Mouse (Mus musculus) forebrain, embryonic 14.5 days (tissue): ENCODE measurements at regions not wholly inside any gene's neighbourhood (a gene's known extent, or its start where the extent isn't known, plus 50 kb on each side); places are given as distances from the start of the nearest gene placed in this dataset.

Source experiments
- ATAC-seq: fragments of 200-750 bp; cut with Nextera tagmentation; 2 replicates; pipeline ENCODE4 v1.8.0; 2017; ENCODE audit warnings: mild to moderate bottlenecking, moderate library complexity
- DNase-seq: peaks from one replicate; pipeline ENCODE4 v3.0.0-alpha.2; 2015; ENCODE audit warnings: low spot score
- H3K27ac ChIP-seq: fragments of 300-500 bp; sonication (generic); 2 replicates; pipeline ENCODE4 v1.5.1; 2014; ENCODE audit warnings: low read depth, mild to moderate bottlenecking, control low read depth, low read length, moderate library complexity
- H3K27me3 ChIP-seq: fragments of 300-500 bp; sonication (generic); replicated peaks from 2 replicates; pipeline ENCODE4 v1.6.1; 2014; ENCODE audit warnings: low read length, control low read depth, mixed read lengths; ENCODE audit not compliant: control insufficient read depth, insufficient read depth
- H3K36me3 ChIP-seq: fragments of 300-500 bp; sonication (generic); 2 replicates; pipeline ENCODE4 v1.6.1; 2014; ENCODE audit warnings: low read length, control low read depth; ENCODE audit not compliant: control insufficient read depth, insufficient read depth
- H3K4me1 ChIP-seq: fragments of 300-500 bp; sonication (generic); 2 replicates; pipeline ENCODE4 v1.6.1; 2014; ENCODE audit warnings: antibody characterized with exemption, low read length, control low read depth; ENCODE audit not compliant: control insufficient read depth, insufficient read depth
- H3K4me2 ChIP-seq: fragments of 300-500 bp; sonication (generic); 2 replicates; pipeline ENCODE4 v1.6.1; 2014; ENCODE audit warnings: mild to moderate bottlenecking, control low read depth, low read length
- H3K4me3 ChIP-seq: fragments of 300-500 bp; sonication (generic); 2 replicates; pipeline ENCODE4 v1.5.1; 2014; ENCODE audit warnings: low read depth, low read length, control low read depth
- H3K9ac ChIP-seq: fragments of 300-500 bp; sonication (generic); 2 replicates; pipeline ENCODE4 v1.6.1; 2014; ENCODE audit warnings: mild to moderate bottlenecking, low read length, control low read depth, moderate library complexity
- H3K9me3 ChIP-seq: fragments of 300-500 bp; sonication (generic); replicated peaks from 2 replicates; pipeline ENCODE4 v1.6.1; 2016; ENCODE audit warnings: low read length, control low read depth, mixed read lengths; ENCODE audit not compliant: control insufficient read depth
- WGBS: fragments of 180-500 bp; shearing (Covaris S2); extraction: QIAGEN DNeasy Blood & Tissue Kit; methylation state at CpG from one replicate; pipeline ENCODE4 v1.1.7; 2014; 5-methylcytosine and 5-hydroxymethylcytosine counted together

DNA sequence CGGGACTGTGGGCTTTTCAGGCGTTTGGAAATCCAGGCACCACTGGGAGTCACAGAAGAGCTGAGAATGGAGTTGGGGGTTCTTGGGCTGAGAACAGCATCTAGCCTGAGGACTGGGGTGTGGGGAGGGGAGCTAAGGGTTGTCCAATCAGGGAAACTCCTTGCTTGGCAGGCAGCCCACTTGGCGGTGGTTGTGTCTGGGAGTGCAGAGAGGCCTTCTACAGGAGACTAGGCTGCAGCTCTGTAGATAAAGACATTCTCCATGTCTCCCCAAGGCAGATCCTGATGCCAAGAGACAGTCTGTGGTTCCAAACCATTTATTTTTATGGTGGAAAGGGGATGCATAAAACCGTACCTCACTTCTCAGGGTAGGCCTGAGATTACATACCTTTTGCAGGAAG lies 774.6 kb downstream of the Brinp1 start:
- H3K4me3 ChIP-seq = no peak overlapping the region
- H3K36me3 ChIP-seq = no peaks in the 10 kb centered on the region
- no peaks in the 10 kb centered on the region for H3K27me3 ChIP-seq
- no peak overlapping the region for H3K4me2 ChIP-seq
- no peaks in the 10 kb centered on the region for H3K9me3 ChIP-seq
- H3K4me1 ChIP-seq = no peaks in the 10 kb centered on the region
- 77% methylated on average over 4 of the region's 4 CpGs for WGBS
- ATAC-seq (no peak), DNase-seq (peak; percentile 17)
- H3K9ac ChIP-seq = no peak overlapping the region
- no peak overlapping the region for H3K27ac ChIP-seq

DNA sequence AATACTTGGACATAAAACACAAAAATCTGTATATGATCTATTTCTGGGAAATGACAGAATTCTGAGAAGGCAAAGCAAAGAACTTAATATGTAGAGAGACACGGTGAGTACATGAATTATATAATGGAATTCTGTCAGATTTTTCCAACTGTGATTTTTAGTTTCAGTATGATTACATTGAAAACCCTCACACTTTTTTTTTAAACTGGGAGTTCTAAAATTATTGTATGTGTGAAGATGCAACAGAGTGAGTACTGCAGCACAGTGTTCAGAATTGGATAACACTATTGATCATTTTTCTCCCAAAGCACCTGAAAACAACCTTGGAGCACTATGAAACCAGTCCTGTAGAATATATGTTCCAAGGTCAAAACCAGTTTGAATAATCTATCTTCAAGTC lies 797.7 kb downstream of the Brinp1 start:
- no peak overlapping the region for H3K27ac ChIP-seq
- ATAC-seq (no peak), DNase-seq (no peak)
- no peaks in the 10 kb centered on the region for H3K4me1 ChIP-seq
- no peak overlapping the region for H3K9ac ChIP-seq
- 82% methylated on average over 1 of the region's 1 CpGs for WGBS
- H3K4me3 ChIP-seq = no peak overlapping the region
- no peaks in the 10 kb centered on the region for H3K36me3 ChIP-seq
- no peaks in the 10 kb centered on the region for H3K9me3 ChIP-seq
- H3K4me2 ChIP-seq = no peak overlapping the region
- H3K27me3 ChIP-seq = no peaks in the 10 kb centered on the region

DNA sequence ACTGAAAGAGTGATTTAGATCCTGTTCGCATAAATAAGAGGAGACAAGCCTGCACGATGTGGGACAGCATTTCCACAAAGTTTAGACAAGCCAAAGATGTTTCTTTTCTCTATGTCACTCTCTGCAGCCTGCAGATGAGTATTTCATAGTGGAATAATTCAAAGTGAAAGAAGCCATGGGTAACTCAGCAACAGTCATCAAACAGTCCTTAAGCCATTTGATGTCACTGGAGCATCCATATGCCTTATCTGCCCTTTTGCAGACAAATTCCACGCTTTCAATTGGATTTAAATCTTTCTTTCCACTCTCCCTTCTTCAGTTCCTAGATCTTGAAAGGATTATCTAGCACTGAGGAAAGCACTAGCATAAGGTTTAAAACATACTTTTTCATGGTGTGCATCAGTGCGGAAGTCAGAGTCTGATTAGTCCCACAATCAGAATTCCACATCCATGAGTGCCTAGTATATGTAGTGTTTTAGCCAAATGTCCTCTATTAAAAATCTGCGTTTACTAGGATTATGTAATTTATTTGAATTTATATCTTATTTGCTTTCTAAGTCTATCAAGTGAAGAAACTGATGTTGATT lies 805.6 kb downstream of the Brinp1 start:
- ATAC-seq = no peak
- Histone ChIP-seq H3K4me3 (no peak overlapping the region), H3K4me2 (no peak overlapping the region), H3K4me1 (no peaks in the 10 kb centered on the region), H3K9me3 (no peaks in the 10 kb centered on the region), H3K27me3 (no peaks in the 10 kb centered on the region), H3K27ac (no peak overlapping the region), H3K36me3 (no peaks in the 10 kb centered on the region), H3K9ac (no peak overlapping the region)
- no peak for DNase-seq
- WGBS = 65% methylated on average over 5 of the region's 5 CpGs

DNA sequence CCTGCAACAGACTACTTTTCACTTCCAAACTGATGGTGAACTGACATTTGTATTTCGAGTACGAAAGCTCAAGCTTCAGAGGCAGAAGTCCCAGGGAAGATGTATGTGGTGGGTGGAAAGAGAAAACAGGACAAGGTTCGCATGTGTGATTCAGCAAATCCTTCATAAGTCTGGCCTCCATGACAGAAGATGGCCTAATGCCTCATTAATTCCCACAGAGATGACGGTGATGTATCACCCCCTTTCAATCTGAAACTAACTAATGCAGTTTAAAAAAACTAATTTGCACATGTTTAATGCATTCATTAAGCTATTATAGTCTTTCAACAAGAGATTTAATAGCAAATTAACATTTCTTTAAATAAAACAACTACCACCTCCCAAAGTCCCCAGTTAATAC lies 826.1 kb downstream of the Brinp1 start:
- Histone ChIP-seq H3K4me3 (no peak overlapping the region), H3K4me2 (no peak overlapping the region), H3K9me3 (no peaks in the 10 kb centered on the region), H3K27ac (no peak overlapping the region), H3K27me3 (no peaks in the 10 kb centered on the region), H3K4me1 (no peaks in the 10 kb centered on the region), H3K9ac (no peak overlapping the region), H3K36me3 (no peaks in the 10 kb centered on the region)
- ATAC-seq = no peak
- DNase-seq = no peak
- 46% methylated on average over 4 of the region's 4 CpGs for WGBS

DNA sequence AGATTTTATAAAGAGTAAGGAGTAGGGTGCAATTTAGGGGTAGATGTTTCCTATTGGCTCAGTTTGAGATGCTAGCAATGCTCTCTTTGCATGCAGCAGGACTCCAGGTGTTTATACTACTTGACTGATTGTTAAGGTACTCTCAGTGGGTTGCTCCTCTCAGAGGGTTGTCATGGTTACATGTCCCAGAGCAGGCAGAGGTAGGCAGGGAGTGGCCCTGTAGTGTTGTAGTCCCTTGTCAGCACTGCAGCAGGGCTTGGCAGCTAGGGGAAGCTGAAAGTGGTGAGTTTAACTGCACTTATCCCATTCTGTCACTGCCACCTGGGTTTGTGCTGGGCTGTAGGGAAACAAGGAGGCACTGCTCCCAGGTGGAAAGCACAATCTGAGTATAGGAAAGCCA lies 839.7 kb downstream of the Brinp1 start:
- Histone ChIP-seq H3K27me3 (no peaks in the 10 kb centered on the region), H3K4me3 (no peak overlapping the region), H3K9me3 (no peaks in the 10 kb centered on the region), H3K36me3 (no peaks in the 10 kb centered on the region), H3K27ac (no peak overlapping the region), H3K9ac (no peak overlapping the region), H3K4me1 (no peaks in the 10 kb centered on the region), H3K4me2 (no peak overlapping the region)
- ATAC-seq (no peak), DNase-seq (no peak)

DNA sequence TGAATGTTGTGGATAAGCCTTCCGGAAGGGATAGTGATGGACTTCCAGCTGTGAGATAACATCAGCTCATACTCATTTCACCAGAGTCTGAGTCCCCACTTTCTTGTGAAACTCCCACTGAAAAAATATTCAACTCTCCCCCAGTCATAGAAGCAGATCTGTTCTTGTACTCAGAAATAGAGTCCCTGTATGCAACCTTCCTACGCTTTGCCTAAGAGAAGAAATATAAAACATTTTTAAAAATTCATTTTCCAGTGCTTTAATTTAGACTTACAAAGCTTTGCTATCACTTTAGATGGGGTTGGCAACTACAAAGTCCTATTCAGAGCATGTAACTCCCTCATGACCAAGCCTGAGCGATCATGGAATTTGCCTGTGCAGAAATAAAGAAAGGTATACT lies 868.9 kb downstream of the Brinp1 start:
- 90% methylated on average over 3 of the region's 3 CpGs for WGBS

DNA sequence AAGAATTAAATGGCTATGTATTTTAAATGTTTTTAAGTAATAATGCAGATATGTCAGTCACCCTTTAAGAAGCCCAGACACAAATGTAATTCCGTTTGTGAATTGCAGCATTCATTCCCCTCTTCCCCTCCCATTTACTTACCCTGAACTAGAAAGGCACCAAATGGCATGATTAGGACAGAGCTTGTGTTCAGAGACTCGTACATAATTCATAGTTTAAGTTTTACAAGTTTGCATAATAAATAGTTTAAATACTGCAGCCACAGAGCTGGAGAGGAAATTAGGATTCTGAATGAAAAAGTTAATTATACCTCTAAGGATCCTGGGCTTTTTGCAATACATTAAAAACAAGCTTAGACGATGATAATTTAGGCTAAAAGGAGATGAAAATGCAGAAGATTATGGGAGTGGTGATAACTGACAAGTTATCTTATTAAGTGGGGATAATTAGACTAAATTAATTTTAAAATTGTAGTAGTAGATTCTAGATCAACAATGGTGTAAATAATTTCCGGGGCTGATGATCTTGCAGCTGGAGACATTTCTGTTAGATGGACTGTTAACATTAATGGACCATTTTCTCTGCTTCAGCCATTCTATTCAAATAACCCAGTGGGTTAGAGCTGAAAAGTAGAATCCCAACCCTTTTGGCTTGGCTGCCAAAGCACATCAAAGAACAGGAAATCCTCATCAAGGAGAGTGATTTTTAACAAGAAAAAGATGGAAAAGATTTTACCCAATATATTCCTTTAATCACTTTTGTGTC lies 897.2 kb downstream of the Brinp1 start:
- Histone ChIP-seq H3K4me3 (no peak overlapping the region), H3K36me3 (no peaks in the 10 kb centered on the region), H3K4me2 (no peak overlapping the region), H3K4me1 (no peaks in the 10 kb centered on the region), H3K9ac (no peak overlapping the region), H3K27ac (no peak overlapping the region), H3K9me3 (no peaks in the 10 kb centered on the region), H3K27me3 (no peaks in the 10 kb centered on the region)
- peak; percentile 74 for DNase-seq
- peak; percentile 91 for ATAC-seq
- WGBS = 21% methylated on average over 4 of the region's 4 CpGs

More for the DNA sequence above, 868.9 kb downstream of the Brinp1 start:
- ATAC-seq = no peak
- no peaks in the 10 kb centered on the region for H3K36me3 ChIP-seq
- H3K27ac ChIP-seq = no peak overlapping the region
- no peak overlapping the region for H3K4me2 ChIP-seq
- H3K27me3 ChIP-seq = no peaks in the 10 kb centered on the region
- H3K4me1 ChIP-seq = no peaks in the 10 kb centered on the region
- no peak for DNase-seq
- no peak overlapping the region for H3K9ac ChIP-seq
- H3K4me3 ChIP-seq = no peak overlapping the region
- no peaks in the 10 kb centered on the region for H3K9me3 ChIP-seq

DNA sequence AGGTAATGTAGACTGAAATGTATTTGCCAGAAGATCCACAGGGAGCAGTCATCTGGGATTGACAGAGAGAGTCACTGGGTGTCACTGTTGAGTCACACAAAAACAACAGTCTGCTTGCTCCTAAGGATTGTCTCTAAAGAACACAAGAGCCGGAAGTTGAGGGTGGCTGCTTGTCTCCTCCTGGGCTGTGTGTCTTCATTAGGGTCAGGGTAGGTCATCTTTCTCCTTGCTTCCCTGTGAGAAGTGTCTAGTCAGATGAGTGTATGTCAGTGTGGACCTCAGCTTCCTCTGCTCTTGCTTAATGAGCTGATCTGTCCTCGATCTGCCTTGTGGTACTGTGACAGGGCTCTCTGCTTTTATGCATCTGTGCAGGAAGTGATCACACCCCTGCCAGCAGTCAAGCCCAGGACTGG lies 931.3 kb downstream of the Brinp1 start:
- no peaks in the 10 kb centered on the region for H3K9me3 ChIP-seq
- 26% methylated on average over 2 of the region's 2 CpGs for WGBS
- no peak overlapping the region for H3K9ac ChIP-seq
- ATAC-seq (peak; percentile 89), DNase-seq (peak; percentile 85)
- H3K36me3 ChIP-seq = no peaks in the 10 kb centered on the region
- peak overlapping the region; percentile 18; the same call in 1 of the 2 replicates for H3K4me2 ChIP-seq
- no peak overlapping the region for H3K4me3 ChIP-seq
- no peaks in the 10 kb centered on the region for H3K4me1 ChIP-seq
- H3K27me3 ChIP-seq = no peaks in the 10 kb centered on the region
- H3K27ac ChIP-seq = no peak overlapping the region

DNA sequence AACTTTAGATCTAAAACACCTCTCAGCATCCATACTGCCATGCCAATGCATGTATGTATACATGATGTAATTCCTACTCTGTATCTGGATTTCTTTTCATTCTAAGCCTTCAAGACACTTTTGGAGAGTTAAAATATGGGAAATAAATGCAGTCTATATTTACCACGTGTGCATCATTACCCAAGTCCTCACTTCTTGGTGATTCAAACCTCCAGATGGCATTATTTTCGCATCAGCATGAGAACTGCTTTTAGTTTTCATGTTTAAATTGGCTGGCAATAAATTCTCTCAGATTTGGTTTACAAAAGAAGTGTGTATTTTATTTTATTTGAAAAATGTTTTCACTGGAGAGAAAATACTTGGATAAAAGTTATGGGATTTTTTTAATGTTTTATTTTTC lies 942.8 kb downstream of the Brinp1 start:
- no peaks in the 10 kb centered on the region for H3K27me3 ChIP-seq
- H3K36me3 ChIP-seq = no peaks in the 10 kb centered on the region
- no peaks in the 10 kb centered on the region for H3K4me1 ChIP-seq
- H3K9ac ChIP-seq = no peak overlapping the region
- no peak overlapping the region for H3K27ac ChIP-seq
- H3K4me2 ChIP-seq = no peak overlapping the region
- H3K9me3 ChIP-seq = no peaks in the 10 kb centered on the region
- DNase-seq (peak; percentile 10), ATAC-seq (no peak)
- no peak overlapping the region for H3K4me3 ChIP-seq
- WGBS = 54% methylated on average over 2 of the region's 2 CpGs
